Mouse (Mus musculus) lung, adult 2 months (tissue): ENCODE results near the gene Hpd.

Experiments used
- CTCF ChIP-seq: fragments of 200-500 bp; IDR thresholded peaks from 2 replicates; pipeline ENCODE4 v1.5.1; 2011; ENCODE audit warnings: mild to moderate bottlenecking, low read length, control low read depth; ENCODE audit not compliant: insufficient read depth
- POLR2A ChIP-seq: fragments of 200-500 bp; IDR thresholded peaks from 2 replicates; pipeline ENCODE4 v1.6.1; 2011; ENCODE audit warnings: low read depth, mild to moderate bottlenecking, control low read depth, low read length, borderline replicate concordance; ENCODE audit errors: extremely low read depth

- TF ChIP-seq CTCF (no peak), POLR2A (no peak)
Observed at GRCm38 (mm10) chr5:123166437-123166836, 16.1 kb downstream of the Hpd start.
